Mouse (Mus musculus): Measurements from ENCODE around the gene Olfr464. TPM values are rescaled to one million over a fixed set of nuclear protein-coding genes. Genes with fewer than 3 reads are reported as not detected.

Gene Olfr464
- total RNA-seq (2012; rRNA removed) = not detected in 2 replicates
- not detected in 2 replicates for total RNA-seq (2014; rRNA removed)
- polyA plus RNA-seq (2012; ENCODE audit: insufficient read length, low read depth) = not detected in 2 replicates

DNA sequence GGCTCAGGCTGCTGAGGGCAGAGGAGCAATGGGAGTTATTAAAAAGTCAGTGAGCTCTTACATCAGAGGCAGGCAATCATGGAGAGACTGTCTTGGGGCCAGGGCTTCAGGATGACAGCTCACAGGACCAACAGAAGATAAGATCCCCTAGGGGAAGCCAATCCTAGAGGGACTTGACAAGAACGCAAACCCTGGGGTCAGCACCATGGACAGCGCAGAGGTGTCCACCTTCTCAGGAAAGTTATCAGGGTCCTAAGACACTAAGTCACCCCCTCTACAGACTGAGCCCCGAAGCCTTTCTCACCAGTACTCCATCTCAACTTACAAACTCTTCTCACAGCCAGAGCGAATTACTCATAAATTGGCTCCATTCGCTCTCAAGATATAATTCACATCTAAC lies at the start of gene Olfr464:
Gene Olfr464 (minus strand): TSS at position 2 of the 400 bp plus-strand sequence.
- Histone ChIP-seq H3K79me2 (replicated peaks; ENCODE audit: control insufficient read depth, extremely low read depth, insufficient read depth, poor library complexity, severe bottlenecking) (no peaks in the 10 kb centered on the region), H3K4me2 (ENCODE audit: insufficient read depth, low read depth, poor library complexity, severe bottlenecking) (no peak within 1 kb of the TSS), H3K9ac (ENCODE audit: insufficient read depth, low read depth) (no peak within 1 kb of the TSS), H3K27ac (ENCODE audit: insufficient read depth, low read depth) (no peak within 1 kb of the TSS), H3K27me3 (replicated peaks) (peaks cover 57% of the 10 kb centered on the region), H3K4me1 (ENCODE audit: control insufficient read depth in 1 of 2, insufficient read depth in 2 of 2) (no peaks in the 10 kb centered on the region), H3K36me3 (replicated peaks in 1 of 2; ENCODE audit: control insufficient read depth in 1 of 2, insufficient read depth in 1 of 2, low read length in 1 of 2) (no peaks in the 10 kb centered on the region), H3K4me3 (replicated peaks in 1 of 3; ENCODE audit: low read depth in 2 of 3, low read length in 2 of 3, poor library complexity in 1 of 3) (no peak within 1 kb of the TSS), H3K9me3 (replicated peaks; ENCODE audit: low read length) (peaks cover 2% of the 10 kb centered on the region)
- TF ChIP-seq RCOR1 (conservative IDR thresholded peaks at IDR 0.05; ENCODE audit: low read depth, low read length) = no peak
- TF ChIP-seq USF2 (conservative IDR thresholded peaks at IDR 0.05; ENCODE audit: low read depth, low read length) = no peak
- TF ChIP-seq SIN3A (IDR thresholded peaks at IDR 0.05; ENCODE audit: low read length) = no peak
- no peak for TF ChIP-seq POLR2A (IDR thresholded peaks at IDR 0.05; ENCODE audit: low read depth, low read length)
- no peak for TF ChIP-seq ELF1 (IDR thresholded peaks at IDR 0.05; ENCODE audit: low read depth, low read length)
- no peak for TF ChIP-seq MEF2A (IDR thresholded peaks at IDR 0.05; ENCODE audit: borderline replicate concordance, low read depth, low read length)
- no peak for TF ChIP-seq MAFK (IDR thresholded peaks at IDR 0.05; ENCODE audit: insufficient replicate concordance, low read length)
- TF ChIP-seq ZMIZ1 (IDR thresholded peaks at IDR 0.05; ENCODE audit: low read depth, low read length) = no peak
- peak; percentile 33 for DNase-seq (ENCODE audit: extremely low read depth)
- in situ Hi-C loops (cut with MboI; ENCODE audit: low pct_ligation_motif_present, low pct_unique_long_range_greater_than_20kb, low sequenced_read_pairs) = no loop called here
- dilution Hi-C loops (cut with MboI; ENCODE audit: extremely low pct_ligation_motif_present, extremely low pct_unique_long_range_greater_than_20kb, low sequenced_read_pairs) = no loop called here

DNA sequence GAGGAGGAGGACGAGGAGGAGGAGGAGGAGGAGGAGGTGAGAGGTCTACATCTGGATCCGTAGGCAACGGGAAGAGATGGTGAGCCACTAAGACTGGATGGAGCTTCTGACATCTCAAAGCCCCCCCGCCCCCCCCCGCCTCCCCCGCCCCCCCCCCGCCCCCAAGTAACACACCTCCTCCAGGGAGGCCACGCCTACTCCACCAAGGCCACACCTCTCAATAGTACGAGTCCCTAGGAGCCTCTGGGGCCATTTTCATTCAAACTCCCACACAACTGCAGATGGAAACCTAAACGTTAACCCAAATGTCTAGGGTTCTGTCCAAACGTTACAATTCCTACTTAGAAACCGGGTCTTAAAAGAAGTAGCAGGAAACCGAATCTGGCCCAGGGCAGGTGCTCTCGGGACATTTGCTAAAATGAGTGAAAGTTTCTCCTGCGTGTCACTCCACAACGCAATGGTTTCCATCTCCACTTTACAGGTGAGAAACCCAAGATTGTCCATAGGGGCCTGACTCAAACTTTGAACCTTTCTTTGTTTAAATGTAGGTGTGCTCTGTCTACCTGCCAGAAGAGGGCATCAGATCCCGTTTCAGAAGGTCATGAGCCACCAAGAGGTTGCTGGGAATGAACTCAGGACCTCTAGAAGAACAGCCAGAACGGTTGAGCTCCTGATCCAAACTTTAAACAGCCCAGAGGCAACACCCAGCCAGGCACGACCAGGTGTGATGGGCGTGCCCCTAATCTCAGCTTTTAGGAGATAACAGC lies 47.8 kb upstream of the Olfr464 start:
- H3K4me1 ChIP-seq (ENCODE audit: control insufficient read depth in 1 of 2, insufficient read depth in 2 of 2) = peaks cover 9 to 28% of the 10 kb centered on the region in 2 experiments; a peak in 3 of 4 replicates
- no peak for TF ChIP-seq RCOR1 (conservative IDR thresholded peaks at IDR 0.05; ENCODE audit: low read depth, low read length)
- no peak for TF ChIP-seq UBTF (IDR thresholded peaks at IDR 0.05; ENCODE audit: low read depth, low read length)
- TF ChIP-seq ELF1 (IDR thresholded peaks at IDR 0.05; ENCODE audit: low read depth, low read length) = no peak
- peak; percentile 51 for TF ChIP-seq RAD21 (IDR thresholded peaks at IDR 0.05; ENCODE audit: low read depth, low read length)
- TF ChIP-seq ZC3H11A (IDR thresholded peaks at IDR 0.05; ENCODE audit: low read depth, low read length) = no peak
- no peak for TF ChIP-seq ETS1 (conservative IDR thresholded peaks at IDR 0.05; ENCODE audit: low read depth, low read length)
- TF ChIP-seq NRF1 (IDR thresholded peaks at IDR 0.05; ENCODE audit: low read depth, low read length) = no peak
- no peak for TF ChIP-seq GABPA (IDR thresholded peaks at IDR 0.05; ENCODE audit: insufficient replicate concordance, low read depth, low read length)
- peak; percentile 59 for TF ChIP-seq SMC3 (IDR thresholded peaks at IDR 0.05; ENCODE audit: low read depth, low read length)
- no peak for TF ChIP-seq MEF2A (IDR thresholded peaks at IDR 0.05; ENCODE audit: borderline replicate concordance, low read depth, low read length)
- TF ChIP-seq MAX (IDR thresholded peaks at IDR 0.05; ENCODE audit: low read length) = no peak
- no peak for TF ChIP-seq POLR2A (IDR thresholded peaks at IDR 0.05; ENCODE audit: low read depth, low read length)
- TF ChIP-seq CTCF (conservative IDR thresholded peaks at IDR 0.05 in 1 of 2, IDR thresholded peaks at IDR 0.05 in 1 of 2; ENCODE audit: low read depth in 2 of 2, low read length in 2 of 2) = peak; percentile 47 to 76; a peak in 3 of 4 replicates
- TF ChIP-seq MYC (IDR thresholded peaks at IDR 0.05; ENCODE audit: low read depth, low read length) = no peak
- no peak for TF ChIP-seq HCFC1 (IDR thresholded peaks at IDR 0.05; ENCODE audit: low read depth, low read length)
- no peak for TF ChIP-seq NELFE (IDR thresholded peaks at IDR 0.05; ENCODE audit: low read depth, low read length)
- TF ChIP-seq E2F4 (IDR thresholded peaks at IDR 0.05; ENCODE audit: insufficient replicate concordance, low read depth, low read length) = no peak
- no peak for TF ChIP-seq EP300 (IDR thresholded peaks at IDR 0.05; ENCODE audit: low read length)
- TF ChIP-seq JUN (IDR thresholded peaks at IDR 0.05; ENCODE audit: insufficient read depth, low read depth, low read length) = no peak
- peak; percentile 30; the same call in 1 of the 2 replicates for TF ChIP-seq IRF4 (IDR thresholded peaks at IDR 0.05; ENCODE audit: low read depth, low read length)
- no peak for TF ChIP-seq MAZ (IDR thresholded peaks at IDR 0.05; ENCODE audit: low read depth, low read length)
- dilution Hi-C loops (cut with MboI; ENCODE audit: extremely low pct_ligation_motif_present, extremely low pct_unique_long_range_greater_than_20kb, low sequenced_read_pairs) = no loop called here
- H3K27me3 ChIP-seq (replicated peaks) = peaks cover 47% of the 10 kb centered on the region
- no peaks in the 10 kb centered on the region for H3K9me3 ChIP-seq (replicated peaks; ENCODE audit: low read length)
- peak overlapping the region in 2 of 3 experiments; percentile 7 to 52 for H3K4me3 ChIP-seq (replicated peaks in 1 of 3; ENCODE audit: low read depth in 2 of 3, low read length in 2 of 3, poor library complexity in 1 of 3)
- H3K4me2 ChIP-seq (ENCODE audit: insufficient read depth, low read depth, poor library complexity, severe bottlenecking) = peak overlapping the region; percentile 93
- in situ Hi-C loops (cut with MboI; ENCODE audit: low pct_ligation_motif_present, low pct_unique_long_range_greater_than_20kb, low sequenced_read_pairs) = loop anchor here (5.0 kb wide), 3 partner anchors 89 to 859 kb away; partner anchors contain the start of gene Mrps23
- no peak overlapping the region for H3K27ac ChIP-seq (ENCODE audit: insufficient read depth, low read depth)
- no peak overlapping the region for H3K9ac ChIP-seq (ENCODE audit: insufficient read depth, low read depth)
- no peaks in the 10 kb centered on the region for H3K36me3 ChIP-seq (replicated peaks in 1 of 2; ENCODE audit: control insufficient read depth in 1 of 2, insufficient read depth in 1 of 2, low read length in 1 of 2)
- H3K79me2 ChIP-seq (replicated peaks; ENCODE audit: control insufficient read depth, extremely low read depth, insufficient read depth, poor library complexity, severe bottlenecking) = no peaks in the 10 kb centered on the region
- DNase-seq (ENCODE audit: extremely low read depth) = peak; percentile 66
